Mouse (Mus musculus) ovary, postnatal 10 days (tissue): ENCODE data around the gene Smpd2.

Source experiments
- DNase-seq: peaks from one replicate; pipeline ENCODE4 v3.0.0; 2022; ENCODE audit warnings: low spot score

Smpd2 gene

DNA sequence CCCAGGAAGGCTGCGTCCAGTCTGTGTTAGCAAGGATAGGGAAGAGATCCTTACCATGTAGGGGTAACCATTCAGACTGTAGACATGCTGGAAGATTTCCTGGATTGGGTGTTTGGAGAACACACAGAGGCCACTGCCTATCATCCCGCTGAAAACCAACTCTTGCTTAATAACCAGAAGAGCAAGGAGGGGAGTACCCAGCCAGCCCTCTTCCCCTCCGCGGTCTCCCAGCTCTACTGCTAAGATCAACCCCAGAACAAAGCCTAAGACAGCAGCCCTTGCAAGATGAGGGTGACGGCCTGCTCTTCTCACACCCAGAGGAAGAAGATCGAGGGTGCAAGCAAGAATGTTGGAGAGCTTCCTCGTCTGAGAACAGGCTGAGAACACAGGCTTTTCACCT is 1.3 kb downstream of the Smpd2 start:
- no peak for DNase-seq

DNA sequence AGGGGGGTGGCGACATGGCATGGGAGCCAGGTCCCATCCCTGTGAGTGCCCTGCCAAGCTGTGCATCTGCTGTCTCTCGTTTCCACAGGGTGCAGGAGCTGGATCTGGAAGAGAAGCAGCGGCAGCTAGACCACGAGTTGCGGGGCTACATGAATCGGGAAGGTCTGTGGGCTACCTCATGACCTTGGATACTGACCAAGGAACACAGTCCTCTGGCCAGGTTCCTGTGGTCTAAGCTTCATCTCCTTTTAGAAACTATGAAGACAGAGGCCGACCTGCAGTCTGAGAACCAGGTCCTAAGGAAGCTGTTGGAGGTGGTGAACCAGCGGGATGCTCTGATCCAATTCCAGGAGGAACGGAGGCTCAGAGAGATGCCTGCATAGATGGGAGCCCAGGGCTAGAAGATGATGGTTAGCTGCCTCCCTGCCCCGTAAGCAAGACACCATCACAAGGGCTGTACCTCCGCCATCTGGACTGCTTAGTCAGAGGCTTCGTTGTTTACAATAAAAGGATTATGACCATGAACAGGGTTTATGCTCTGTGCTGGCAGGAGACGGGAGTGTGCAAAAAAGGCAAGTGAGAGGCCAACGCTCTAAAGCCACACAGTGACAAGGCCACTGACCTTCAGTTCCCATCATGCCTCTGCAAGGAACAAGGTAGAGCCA is 3.5 kb downstream of the Smpd2 start:
- no peak for DNase-seq

DNA sequence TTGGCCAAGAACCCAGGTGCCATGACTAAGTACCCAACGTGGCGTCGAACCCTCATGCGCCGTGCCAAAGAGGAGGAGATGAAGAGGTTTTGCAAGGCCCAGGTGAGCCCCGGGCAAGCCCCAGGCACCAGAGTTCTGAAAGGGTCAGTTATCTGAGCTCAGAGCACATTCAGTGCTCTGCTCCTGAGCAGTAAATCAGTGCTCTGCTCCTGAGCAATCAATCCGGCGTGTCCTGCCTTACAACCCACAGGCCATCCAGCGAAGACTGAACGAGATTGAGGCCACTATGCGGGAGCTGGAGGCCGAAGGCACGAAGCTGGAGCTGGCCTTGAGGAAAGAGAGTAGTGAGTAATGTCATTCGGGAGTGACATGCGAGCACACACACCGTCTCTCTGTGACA is 4.4 kb downstream of the Smpd2 start:
- DNase-seq, result no peak

DNA sequence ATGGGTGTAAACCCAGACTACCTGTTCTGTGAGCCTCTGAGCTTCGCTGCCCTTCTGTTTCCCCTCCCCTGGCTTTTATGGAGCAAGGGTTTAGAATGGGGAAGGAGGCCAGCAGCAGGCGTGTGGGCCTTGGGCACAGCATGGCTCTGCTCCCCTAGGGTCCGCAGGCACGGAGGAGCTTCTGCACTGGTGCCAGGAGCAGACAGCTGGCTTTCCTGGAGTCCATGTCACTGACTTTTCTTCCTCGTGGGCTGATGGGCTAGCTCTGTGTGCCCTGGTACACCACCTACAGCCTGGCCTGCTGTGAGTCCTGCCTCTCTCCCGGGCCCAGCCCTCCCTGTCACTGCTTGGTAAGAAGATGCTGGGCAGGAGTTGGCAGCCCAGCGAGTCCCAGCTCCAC is 7.7 kb downstream of the Smpd2 start:
- DNase-seq, result no peak

DNA sequence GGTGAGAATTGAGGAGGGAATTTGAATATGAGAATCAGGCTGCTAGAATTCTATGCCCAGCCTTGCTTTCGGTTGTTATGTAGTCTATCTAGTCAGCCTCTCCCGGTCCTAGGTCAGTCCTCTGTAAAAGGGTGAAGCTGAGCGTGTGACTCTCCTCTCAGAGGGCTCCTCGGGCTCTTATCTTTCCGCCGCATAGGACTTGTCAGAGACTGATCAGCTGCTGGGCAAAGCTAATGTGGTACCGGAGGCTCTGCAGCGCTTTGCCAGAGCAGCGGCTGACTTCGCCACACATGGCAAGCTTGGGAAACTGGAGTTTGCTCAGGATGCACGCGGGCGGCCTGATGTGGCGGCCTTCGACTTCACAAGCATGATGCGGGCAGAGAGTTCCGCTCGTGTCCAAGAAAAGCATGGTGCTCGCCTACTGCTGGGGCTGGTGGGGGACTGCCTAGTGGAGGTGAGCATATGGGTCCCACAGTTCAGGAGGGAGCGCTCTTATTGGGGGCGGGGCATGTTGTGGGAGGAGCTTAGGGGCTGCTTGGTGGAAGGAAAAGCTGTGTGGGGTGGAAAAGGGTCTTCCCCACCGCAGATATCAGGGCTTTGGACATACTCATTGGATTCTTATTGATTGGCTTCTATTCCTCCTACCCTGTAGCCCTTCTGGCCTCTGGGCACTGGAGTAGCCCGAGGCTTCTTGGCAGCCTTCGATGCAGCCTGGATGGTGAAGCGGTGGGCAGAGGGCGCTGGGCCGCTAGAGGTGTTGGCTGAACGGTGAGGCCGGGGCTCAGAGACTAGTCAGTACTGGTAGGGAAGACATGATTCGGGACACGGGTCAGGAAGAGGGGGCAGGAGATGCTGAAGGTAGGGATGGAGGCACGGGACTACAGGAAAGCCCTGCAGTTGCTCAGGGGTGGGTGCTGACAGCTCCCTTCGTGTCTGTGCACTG is 9.0 kb downstream of the Smpd2 start:
- no peak for DNase-seq

DNA sequence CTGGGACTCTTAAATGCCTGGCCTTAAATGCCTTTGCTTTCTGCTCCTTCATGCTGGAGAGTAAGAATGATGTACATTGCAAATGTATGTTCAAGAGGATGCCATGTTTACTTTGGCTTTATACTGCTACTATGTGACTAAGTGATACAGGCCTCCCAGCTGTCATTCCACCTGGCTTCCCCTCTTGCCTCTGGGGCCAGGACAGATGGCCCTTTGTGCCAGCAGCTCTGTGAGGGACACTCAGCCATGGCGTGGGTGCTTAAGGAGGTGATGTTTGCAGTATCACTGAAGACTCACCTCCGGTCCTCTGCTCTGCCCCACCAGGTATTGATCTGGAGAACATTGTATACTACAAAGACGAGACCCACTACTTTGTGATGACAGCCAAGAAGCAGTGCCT is 10.2 kb downstream of the Smpd2 start:
- DNase-seq, result no peak

DNA sequence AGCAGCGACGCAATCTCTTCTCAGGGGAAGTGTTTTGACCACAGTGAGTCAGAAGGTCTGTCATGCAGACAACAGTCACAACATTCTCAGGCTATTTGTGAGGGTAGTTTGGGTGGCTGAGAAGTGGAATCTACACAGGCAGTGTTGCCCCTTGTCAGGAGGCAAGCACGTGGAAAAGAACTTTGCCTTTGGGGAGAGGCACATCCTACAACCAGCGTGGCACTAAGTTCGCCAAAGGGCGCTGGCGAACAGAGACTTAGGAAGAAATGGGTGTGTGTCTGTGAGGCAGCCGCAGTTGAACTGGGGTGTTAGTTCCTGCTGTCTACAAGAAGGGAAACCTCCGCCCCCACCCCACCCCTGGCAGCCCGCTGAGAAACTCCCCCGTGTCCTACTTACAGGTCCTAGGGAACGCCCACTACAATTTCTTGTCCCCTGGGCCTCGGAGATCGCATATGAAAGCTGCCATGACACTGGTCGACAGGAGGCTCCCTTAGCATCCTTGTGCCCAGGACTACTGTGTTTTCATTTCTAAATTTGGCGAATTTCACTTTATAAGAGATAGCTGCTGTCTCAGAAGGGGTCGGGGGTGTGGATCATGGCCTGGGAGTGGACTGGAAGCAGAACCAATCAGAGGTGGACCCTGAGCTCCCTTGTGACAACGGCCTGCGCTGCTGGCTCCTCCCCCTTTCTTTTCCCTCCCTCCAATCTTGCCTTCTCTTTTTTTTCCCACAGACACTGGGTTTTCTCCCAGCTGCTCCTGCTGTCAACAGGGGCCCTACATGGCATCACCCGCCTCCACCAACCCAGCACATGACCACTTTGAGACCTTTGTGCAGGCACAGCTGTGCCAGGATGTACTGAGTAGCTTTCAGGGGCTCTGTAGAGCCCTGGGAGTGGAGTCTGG is 12.6 kb downstream of the Smpd2 start:
- DNase-seq, result no peak

DNA sequence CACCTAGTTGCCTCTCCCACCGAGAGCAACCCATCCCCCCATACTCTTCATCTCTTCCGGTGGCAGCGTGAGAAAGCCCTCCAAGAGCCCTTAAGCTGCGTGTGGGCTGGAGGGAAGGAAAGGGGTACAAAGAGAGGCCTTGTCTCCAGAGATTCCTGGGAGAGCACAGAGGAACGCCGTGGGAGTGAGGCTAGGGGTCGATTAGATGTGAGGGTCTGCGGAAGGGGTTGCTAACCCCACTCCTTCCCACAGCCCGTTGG is 13.2 kb downstream of the Smpd2 start:
- DNase-seq, result no peak

DNA sequence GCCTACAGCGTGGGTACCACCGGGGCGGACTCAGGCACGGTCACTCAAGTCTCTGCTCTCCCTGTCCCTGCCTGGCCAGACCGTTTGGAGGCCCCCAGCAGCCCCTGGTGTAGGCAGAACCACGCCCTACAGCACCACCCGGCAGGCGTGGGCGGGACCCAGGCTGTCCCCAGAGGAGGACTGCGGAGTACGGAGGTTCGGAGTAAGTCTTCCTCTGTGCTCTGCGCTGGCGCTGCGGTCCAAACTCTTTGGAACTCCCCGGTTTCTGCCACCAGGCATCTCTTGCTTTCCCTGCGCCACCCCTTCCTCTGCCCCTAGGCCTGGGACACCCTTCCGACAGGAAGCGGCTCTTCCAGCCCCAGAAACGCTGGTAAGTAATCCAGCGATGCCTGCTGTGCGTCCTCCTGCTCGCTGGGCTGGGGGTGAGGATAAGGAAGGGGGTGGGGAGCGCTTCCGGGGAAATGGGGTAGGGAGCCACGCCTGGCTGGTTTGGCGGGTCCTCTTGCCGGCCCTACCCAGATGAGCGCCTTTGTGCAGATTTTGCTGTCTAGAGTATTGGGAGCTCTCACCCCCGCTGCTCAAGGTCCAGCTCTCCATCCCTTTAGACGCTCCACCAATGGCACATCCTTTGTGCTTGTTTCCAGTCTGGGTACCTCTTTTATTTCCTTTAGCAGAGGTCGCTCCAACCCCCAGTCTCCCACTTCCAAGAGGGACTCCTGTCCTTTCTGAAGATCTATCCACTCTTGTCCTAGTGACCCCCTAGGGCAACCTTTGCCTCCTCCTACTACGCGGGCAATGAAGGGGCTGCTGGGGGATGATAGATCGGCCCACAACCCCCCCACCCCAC is 13.8 kb downstream of the Smpd2 start, which contains the start of gene Mical1:
Gene Mical1, plus strand, starts transcription at position 144 of the 847 bp plus-strand sequence.
- peak; percentile 40 for DNase-seq

DNA sequence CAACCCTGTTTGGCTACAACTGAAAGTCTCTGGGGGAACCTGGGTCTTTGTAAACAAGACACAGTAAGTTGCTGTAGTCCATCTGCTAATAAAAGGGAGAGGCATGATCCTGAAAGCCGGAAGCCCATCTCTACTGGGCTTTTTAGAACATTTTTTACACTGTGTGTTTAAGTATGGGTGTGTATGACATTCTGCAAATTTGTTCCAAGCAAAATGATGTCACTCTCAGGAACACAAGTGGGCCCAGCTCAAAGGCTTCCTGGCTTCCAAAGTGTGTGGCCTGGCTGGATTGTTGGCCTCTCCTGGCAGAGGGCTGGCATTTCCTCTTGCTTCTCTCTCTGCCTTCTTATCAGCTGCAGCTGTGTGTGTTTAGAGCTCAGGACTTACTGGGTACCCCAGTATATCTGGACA is 15.2 kb downstream of the Smpd2 start:
- no peak for DNase-seq

DNA sequence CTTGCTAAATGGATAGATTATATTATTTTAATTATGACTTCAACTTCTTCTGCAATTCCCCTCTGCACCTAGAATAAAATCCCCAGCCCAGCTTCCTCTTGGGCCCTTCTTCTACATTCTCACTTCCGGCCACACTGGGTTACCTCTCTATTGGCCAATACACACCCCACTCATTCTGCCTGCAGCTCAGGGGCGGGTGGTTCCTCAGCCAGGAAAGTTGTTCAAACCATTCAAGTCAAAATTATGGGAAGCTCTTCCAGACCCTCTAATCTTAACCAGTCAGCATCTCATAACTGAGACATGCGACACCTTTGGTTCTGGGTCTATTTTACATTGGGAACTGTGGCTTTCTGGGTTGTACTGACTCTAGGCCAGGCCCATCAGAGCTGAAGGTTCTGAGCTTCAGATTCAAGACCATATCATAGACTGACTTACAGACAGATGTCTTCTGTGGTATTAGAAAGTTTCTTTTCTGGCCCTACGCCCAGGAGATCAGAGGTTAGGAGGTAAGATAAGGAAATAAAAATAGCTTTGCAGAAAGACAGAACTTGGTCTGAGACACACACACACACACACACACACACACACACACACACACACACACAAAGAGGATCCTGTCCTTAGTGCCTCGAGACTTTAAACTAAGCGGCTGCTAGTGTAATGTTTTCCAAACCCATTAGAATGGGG is 16.2 kb downstream of the Smpd2 start:
- DNase-seq, result no peak

DNA sequence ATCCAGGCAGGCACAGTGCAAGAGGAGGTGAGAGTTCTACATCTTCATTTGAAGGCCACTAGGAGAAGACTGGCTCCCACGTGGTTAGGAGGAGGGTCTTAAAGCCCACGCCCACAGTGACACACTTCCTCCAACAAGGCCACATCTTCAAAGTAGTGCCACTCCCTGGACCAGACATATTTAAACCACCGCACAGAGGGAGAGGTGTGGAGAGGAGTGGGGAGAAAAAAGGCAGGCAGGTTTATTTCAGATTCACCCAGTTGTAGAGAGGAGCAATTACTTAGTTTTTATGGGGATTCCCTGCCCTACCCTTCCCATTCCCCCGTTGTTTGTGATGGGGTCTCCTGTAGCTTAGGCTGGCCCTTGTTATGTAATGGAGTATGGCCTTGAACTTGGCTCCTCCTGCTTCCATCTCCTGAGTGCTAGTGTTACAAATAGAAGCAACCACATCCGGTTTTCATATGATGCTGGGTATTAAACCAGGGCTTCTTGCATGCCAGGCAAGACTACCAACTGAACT is 17.1 kb downstream of the Smpd2 start:
- no peak for DNase-seq

DNA sequence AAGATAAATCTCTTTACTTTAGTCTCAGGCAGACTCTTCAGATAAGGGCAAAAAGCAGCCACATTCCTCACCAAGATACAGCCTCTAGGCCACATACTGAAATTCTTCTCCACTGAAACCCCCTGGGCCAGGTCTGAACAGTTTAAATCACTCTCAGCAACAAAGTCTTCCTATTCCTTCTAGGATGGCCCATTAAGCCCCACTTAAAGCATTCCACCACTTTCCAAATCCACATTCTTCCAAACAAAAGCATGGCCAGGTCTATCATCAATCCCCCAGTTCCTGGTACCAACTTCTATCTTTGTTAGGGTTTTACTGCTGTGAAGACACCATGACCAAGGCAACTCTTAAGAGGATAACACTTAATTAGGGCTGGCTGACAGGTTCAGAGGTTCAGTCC is 17.6 kb downstream of the Smpd2 start:
- DNase-seq, result no peak

DNA sequence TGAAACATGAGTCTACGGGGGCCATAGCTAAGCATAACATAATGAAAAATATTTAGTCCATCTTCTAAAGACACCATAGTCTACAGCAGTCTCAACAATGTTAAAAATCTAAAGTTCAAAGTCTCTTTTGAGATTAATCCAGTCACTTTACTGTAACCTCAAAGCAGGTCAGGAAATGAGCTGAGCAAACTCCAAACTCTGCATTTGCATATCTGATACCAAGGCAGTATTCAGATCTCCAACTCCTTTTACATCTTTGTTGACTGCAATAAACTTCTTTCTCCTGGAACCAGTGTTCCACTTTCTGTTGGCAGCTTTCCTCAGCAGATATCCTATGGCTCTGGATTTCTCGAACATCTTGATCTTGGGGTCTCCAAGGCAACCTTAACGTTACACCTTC is 19.5 kb downstream of the Smpd2 start:
- no peak for DNase-seq

DNA sequence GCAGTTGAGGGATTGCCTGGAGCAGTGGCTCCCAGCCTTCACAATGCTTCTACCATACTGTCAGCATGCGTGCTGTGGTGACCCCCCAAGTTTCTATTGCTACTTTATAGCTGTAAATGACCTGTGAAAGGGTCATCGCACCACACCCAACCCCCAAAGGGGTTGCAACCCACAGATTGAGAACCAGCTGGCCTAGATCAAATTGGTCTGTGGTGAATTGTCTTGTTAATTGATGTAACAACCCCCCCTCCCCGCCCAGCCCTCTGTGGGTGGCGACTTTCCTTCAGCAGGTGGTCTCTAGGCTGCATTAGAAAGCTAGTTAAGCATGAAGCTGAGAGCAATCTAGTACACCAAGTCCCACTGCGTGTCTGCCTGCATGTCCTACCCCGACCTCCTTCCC is 22.8 kb downstream of the Smpd2 start:
- DNase-seq, result no peak

DNA sequence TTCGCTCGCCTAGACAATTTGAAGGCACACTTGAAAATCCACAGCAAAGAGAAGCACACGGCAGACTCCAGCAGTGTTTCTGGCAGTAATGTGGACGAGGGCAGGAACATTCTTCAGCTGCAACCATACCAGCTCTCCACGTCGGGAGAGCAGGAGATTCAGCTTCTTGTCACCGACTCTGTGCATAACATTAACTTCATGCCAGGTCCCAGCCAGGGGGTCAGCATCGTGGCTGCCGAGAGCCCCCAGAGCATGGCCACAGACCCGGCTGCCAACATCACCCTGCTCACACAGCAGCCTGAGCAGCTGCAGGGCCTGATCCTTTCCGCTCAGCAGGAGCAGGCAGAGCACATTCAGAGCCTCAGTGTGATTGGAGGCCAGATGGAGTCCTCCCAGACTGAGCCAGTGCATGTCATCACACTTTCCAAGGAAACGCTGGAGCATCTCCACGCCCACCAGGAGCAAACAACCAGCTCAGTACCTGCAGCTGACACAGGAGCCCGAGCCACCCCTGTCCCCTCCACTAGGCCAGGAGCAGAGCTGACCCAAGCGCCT is 25.7 kb downstream of the Smpd2 start:
- DNase-seq, result no peak

DNA sequence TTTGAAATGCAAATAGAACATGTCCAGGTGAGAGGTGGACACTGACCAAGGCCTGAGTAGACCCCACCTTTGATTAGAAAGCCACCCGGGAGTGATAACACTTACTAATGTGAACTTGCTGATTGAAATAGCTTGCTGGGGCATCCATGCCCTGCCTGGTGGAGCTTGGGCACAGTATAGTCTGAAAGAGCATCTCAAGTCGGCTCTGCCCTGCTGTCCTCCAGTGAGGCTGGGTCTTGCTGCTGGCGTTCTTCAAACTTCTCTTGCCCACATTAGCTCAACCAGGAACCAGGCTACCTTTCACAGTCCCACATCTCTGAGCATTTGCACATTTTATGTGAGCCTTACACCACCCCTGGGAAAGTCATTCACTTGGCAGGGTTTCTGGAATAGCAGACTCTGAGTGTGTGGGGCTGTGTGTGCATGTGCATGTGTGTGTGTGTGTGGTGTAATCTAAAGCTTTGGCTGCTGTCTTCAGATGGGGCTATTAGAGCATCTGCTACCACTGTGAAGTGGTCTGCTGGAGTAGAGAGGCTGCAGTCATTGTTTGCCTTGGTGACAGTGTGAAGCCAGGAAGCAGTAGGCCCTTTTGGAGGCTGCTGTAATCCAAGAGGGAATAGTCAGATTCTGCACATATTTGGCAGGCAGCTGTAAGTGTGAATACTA is 29.0 kb downstream of the Smpd2 start:
- DNase-seq, result no peak

DNA sequence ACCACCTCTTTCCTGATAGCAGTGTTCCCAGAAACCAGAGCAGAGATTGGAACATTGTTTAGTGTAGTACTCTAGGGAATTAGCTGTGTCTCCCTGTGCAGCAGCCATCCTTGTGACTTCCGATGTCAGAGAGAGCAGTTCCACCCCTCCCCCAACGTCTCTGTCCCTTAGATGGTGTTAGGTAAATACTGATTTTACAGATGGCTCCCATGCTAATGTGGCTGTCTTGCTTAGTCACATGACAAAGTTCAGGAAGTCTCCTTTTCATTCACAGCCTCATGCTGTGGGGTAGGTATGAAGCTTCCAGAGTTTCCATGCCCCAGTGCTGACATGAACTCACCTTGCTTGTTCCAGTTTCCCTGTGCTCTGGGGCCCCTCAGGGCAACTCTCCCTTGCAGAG is 29.7 kb downstream of the Smpd2 start:
- DNase-seq, result no peak

DNA sequence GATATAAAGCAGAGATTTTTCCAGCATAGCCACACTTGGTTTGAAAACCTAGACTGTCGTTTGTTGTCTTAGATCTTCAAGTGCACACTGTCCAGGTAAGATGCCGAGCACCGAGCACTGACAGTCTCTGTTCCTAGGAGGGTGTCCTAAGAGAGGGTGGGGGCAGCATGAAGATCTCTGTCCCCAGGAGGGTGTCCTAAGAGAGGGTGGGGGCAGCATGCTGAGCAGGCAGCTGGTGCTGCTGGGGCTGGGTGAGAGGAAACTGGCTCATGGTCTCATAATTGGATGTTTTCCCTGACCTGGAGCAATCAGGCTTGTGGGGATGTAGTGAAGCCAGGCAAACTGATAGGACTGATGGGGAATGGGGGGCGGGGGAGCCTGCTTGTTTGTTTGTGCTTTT is 30.2 kb downstream of the Smpd2 start:
- no peak for DNase-seq

DNA sequence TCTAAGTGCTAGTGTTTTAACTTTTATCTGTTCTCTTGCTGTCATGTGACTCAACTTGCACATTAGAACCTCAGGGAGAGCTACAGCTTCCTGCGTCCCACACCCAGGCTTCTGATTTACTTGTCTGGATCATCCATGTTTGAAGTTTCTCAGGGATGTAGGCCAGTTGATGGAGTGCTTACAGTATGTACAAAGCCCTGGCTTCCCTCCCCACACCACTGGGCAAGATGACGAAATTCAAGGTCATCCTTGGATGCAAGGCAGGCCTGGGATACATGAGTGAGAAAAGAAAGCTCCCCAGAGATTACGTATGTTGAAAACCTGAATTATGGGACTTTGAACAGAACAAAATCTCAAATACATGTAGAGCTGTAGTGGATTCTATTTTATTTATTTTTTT is 37.4 kb downstream of the Smpd2 start:
- DNase-seq, result no peak
